Mouse (Mus musculus): ENCODE results near the gene Baz1a.

DNA sequence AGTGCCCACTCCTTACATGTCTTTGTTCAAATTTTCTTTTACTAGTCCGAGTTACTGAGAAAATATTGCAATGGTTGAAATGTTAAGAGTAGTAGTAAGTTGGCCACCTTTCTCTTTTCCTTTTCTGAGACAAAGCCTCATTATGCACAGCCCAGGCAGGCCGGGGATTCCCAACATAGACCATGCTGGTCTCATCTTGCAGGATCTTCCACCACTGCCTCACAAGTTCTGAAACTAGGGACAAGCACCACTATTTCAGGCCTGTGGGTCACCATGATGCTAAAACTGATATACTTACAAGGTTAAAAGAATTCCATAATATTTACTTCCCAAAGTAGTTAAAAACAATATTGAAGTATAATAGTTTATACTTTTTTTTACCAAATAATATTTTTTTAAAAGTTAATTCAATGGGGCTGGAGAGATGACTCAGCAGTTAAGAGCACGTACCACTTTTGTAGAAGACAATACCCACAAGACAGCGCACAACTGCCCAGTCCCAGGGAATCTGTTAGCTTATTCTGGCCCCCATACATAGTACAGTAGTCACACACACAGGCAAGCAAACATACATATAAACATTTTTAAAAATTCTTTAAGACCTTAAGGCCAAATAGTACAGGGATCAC, 48.5 kb downstream of the Baz1a start:
- TF ChIP-seq CTCF (IDR thresholded peaks at IDR 0.05; ENCODE audit: low read depth, low read length) (no peak), POLR2A (IDR thresholded peaks at IDR 0.05; ENCODE audit: extremely low read depth, insufficient read depth, low read length) (no peak)

Measured in liver, adult 2 months (tissue).